7 mouse cellular contexts compared by ENCODE assay signal in genomic region chr4:104368561-104369021, GRCm38 (mm10).
DNase-seq lines count a peak whose midpoint lies in the region; ATAC-seq and TF ChIP-seq lines count a peak whose summit lies in the region.

No protein-coding gene starts in this region.

- under 1% methylated on average over 20 of the region's 20 CpGs for WGBS in forebrain, embryonic 16.5 days
- under 1% methylated on average over 20 of the region's 20 CpGs for WGBS in kidney, embryonic 14.5 days
- 0% methylated on average over 20 of the region's 20 CpGs for WGBS in limb, embryonic 14.5 days

- peaks cover 27% of the 10 kb centered on the region for H3K4me1 ChIP-seq in forebrain, embryonic 16.5 days (replicated peaks; ENCODE audit: control insufficient read depth, insufficient read depth, low read length)
- H3K4me1 ChIP-seq in kidney, embryonic 14.5 days (ENCODE audit: control insufficient read depth, insufficient read depth, low read length) = peaks cover 6% of the 10 kb centered on the region; the same call in 1 of the 2 replicates
- peaks cover 5% of the 10 kb centered on the region for H3K4me1 ChIP-seq in limb, embryonic 14.5 days (ENCODE audit: control insufficient read depth, insufficient read depth, low read length)

- peak overlapping the region; percentile 91 for H3K9ac ChIP-seq in forebrain, embryonic 16.5 days (replicated peaks; ENCODE audit: low read depth, low read length)
- H3K9ac ChIP-seq in kidney, embryonic 14.5 days (ENCODE audit: low read depth, low read length) = no peak overlapping the region; the same call in 1 of the 2 replicates
- H3K9ac ChIP-seq in limb, embryonic 14.5 days (ENCODE audit: low read depth, low read length, severe bottlenecking) = peak overlapping the region; percentile 36

- H3K9me3 ChIP-seq in forebrain, embryonic 16.5 days (ENCODE audit: control insufficient read depth, low read length) = no peaks in the 10 kb centered on the region
- H3K9me3 ChIP-seq in kidney, embryonic 14.5 days (ENCODE audit: control insufficient read depth, low read length) = no peaks in the 10 kb centered on the region
- H3K9me3 ChIP-seq in limb, embryonic 14.5 days (ENCODE audit: control insufficient read depth, low read length) = no peaks in the 10 kb centered on the region

- DNase-seq in adrenal gland, postnatal 10 days = peak; percentile 5
- DNase-seq in cerebellum, adult 18-20 months = peak; percentile 84
- DNase-seq in limb, embryonic 14.5 days (ENCODE audit: low spot score) = peak; percentile 49
- DNase-seq in right cerebral cortex, adult 2 months (ENCODE audit: low spot score in 2 of 2) = peak; percentile 72 to 80
- DNase-seq in urinary bladder, postnatal 10 days (ENCODE audit: low spot score) = no peak

- peak overlapping the region; percentile 57 for H3K4me2 ChIP-seq in forebrain, embryonic 16.5 days (ENCODE audit: low read length)
- H3K4me2 ChIP-seq in kidney, embryonic 14.5 days (replicated peaks; ENCODE audit: low read depth, low read length) = peak overlapping the region; percentile 97
- peak overlapping the region; percentile 96 for H3K4me2 ChIP-seq in limb, embryonic 14.5 days (replicated peaks; ENCODE audit: low read depth, low read length, severe bottlenecking)

- no peak for TF ChIP-seq POLR2A in limb, embryonic 14.5 days (IDR thresholded peaks at IDR 0.05; ENCODE audit: borderline replicate concordance, extremely low read depth, insufficient read depth, insufficient read length)

- ATAC-seq in forebrain, embryonic 16.5 days = peak; percentile 66
- ATAC-seq in kidney, embryonic 14.5 days (ENCODE audit: low FRiP score, low TSS enrichment) = peak; percentile 29; the same call in 1 of the 2 replicates
- ATAC-seq in limb, embryonic 14.5 days (ENCODE audit: low FRiP score, low read depth) = peak; percentile 44; the same call in 1 of the 2 replicates

- peak overlapping the region; percentile 96 for H3K27ac ChIP-seq in forebrain, embryonic 16.5 days (ENCODE audit: low read length)
- no peak overlapping the region for H3K27ac ChIP-seq in kidney, embryonic 14.5 days (ENCODE audit: low read depth, low read length)
- H3K27ac ChIP-seq in limb, embryonic 14.5 days (replicated peaks; ENCODE audit: low read depth, low read length) = 0 out of 2 replicates have a peak overlapping the region, but pooled peaks have one; percentile 26

- peak overlapping the region; percentile 84 for H3K4me3 ChIP-seq in forebrain, embryonic 16.5 days (replicated peaks; ENCODE audit: low read length)
- H3K4me3 ChIP-seq in kidney, embryonic 14.5 days (ENCODE audit: low read length) = peak overlapping the region; percentile 48
- H3K4me3 ChIP-seq in limb, embryonic 14.5 days (replicated peaks; ENCODE audit: low read length) = peak overlapping the region; percentile 65

- no peaks in the 10 kb centered on the region for H3K27me3 ChIP-seq in forebrain, embryonic 16.5 days (replicated peaks; ENCODE audit: control insufficient read depth, insufficient read depth, low read length)
- H3K27me3 ChIP-seq in kidney, embryonic 14.5 days (ENCODE audit: control insufficient read depth, insufficient read depth, low read length) = peaks cover 46% of the 10 kb centered on the region
- H3K27me3 ChIP-seq in limb, embryonic 14.5 days (ENCODE audit: control insufficient read depth, insufficient read depth, low read length) = peaks cover 29% of the 10 kb centered on the region

- no peaks in the 10 kb centered on the region for H3K36me3 ChIP-seq in forebrain, embryonic 16.5 days (ENCODE audit: control insufficient read depth, insufficient read depth)
- no peaks in the 10 kb centered on the region for H3K36me3 ChIP-seq in kidney, embryonic 14.5 days (ENCODE audit: control insufficient read depth, insufficient read depth, low read length)
- H3K36me3 ChIP-seq in limb, embryonic 14.5 days (ENCODE audit: control insufficient read depth, insufficient read depth, low read length) = no peaks in the 10 kb centered on the region
